Mouse (Mus musculus): ENCODE results near the gene Trem3.

- TF ChIP-seq CTCF (IDR thresholded peaks at IDR 0.05; ENCODE audit: low read depth, low read length) (no peak), POLR2A (IDR thresholded peaks at IDR 0.05; ENCODE audit: borderline replicate concordance, low read depth, low read length) (no peak)
Observed at GRCm38 (mm10) chr17:48250631-48251030, 3.1 kb downstream of the Trem3 start.

All from bone marrow macrophage, adult 2 months (primary cell).